In genomic region chr11:85520996-85521395, GRCm38 (mm10) we compare ENCODE assay signal across 14 mouse cellular contexts.
DNase-seq lines count a peak whose midpoint lies in the region; ATAC-seq lines count a peak whose summit lies in the region.
"Had no signal": no experiment of that assay in that cellular context is flagged by ENCODE, and none has a peak within 500 bp of the region (broad histone marks: within the 10 kb centered on the region; RNA-seq: fewer than 3 reads in every experiment).

No protein-coding gene starts in this region.

- no peaks in the 10 kb centered on the region for H3K36me3 ChIP-seq in kidney, embryonic 15.5 days
- H3K36me3 ChIP-seq: embryonic facial prominence, embryonic 12.5 days; forebrain, embryonic 15.5 days; G1E; liver, embryonic 13.5 days had no signal

- peaks cover 22% of the 10 kb centered on the region for H3K27me3 ChIP-seq in kidney, embryonic 15.5 days

- peaks cover 38% of the 10 kb centered on the region for H3K4me1 ChIP-seq in kidney, embryonic 15.5 days

- no peak for ATAC-seq in kidney, embryonic 15.5 days (replicated peaks; ENCODE audit: low FRiP score)
- ATAC-seq: activated CD4-positive, CD25-positive, alpha-beta regulatory T cell, adult 4 months; forebrain, embryonic 15.5 days had no signal

- H3K9me3 ChIP-seq in kidney, embryonic 15.5 days (replicated peaks) = no peaks in the 10 kb centered on the region
- H3K9me3 ChIP-seq: embryonic facial prominence, embryonic 12.5 days; forebrain, embryonic 15.5 days; G1E; liver, embryonic 13.5 days had no signal

- DNase-seq in adrenal gland, adult (ENCODE audit: inconsistent age in 2 of 2, low spot score in 1 of 2) = peak; percentile 65 to 90
- DNase-seq in adrenal gland, postnatal 4 days (ENCODE audit: low spot score in 2 of 2) = no peak
- peak; percentile 18 for DNase-seq in kidney, adult 18-20 months
- peak; percentile 54 for DNase-seq in adrenal gland, adult 8-10 months
- peak; percentile 44 for DNase-seq in kidney, postnatal 10 days
- DNase-seq in urinary bladder, postnatal 25 days (ENCODE audit: low spot score) = no peak
- no peak for DNase-seq in ovary, postnatal 10 days (ENCODE audit: low spot score)
- DNase-seq: liver, embryonic 13.5 days had no signal

- no peak overlapping the region for H3K4me3 ChIP-seq in kidney, embryonic 15.5 days (replicated peaks)
- H3K4me3 ChIP-seq: embryonic facial prominence, embryonic 12.5 days; forebrain, embryonic 15.5 days; left cerebral cortex, adult 2 months; liver, embryonic 13.5 days had no signal

- no peak overlapping the region for H3K27ac ChIP-seq in kidney, embryonic 15.5 days
- H3K27ac ChIP-seq: embryonic facial prominence, embryonic 12.5 days; forebrain, embryonic 15.5 days; left cerebral cortex, adult 2 months; liver, embryonic 13.5 days had no signal

- WGBS in kidney, embryonic 15.5 days = 51% methylated on average over 4 of the region's 4 CpGs

- H3K9ac ChIP-seq in kidney, embryonic 15.5 days = no peak overlapping the region
- H3K9ac ChIP-seq: embryonic facial prominence, embryonic 12.5 days; forebrain, embryonic 15.5 days; liver, embryonic 13.5 days had no signal

- H3K4me2 ChIP-seq in kidney, embryonic 15.5 days = no peak overlapping the region
- H3K4me2 ChIP-seq: embryonic facial prominence, embryonic 12.5 days; forebrain, embryonic 15.5 days; liver, embryonic 13.5 days had no signal

Comparison
In these comparisons a context has a peak if more than half of its experiments do, and no peak if none do; other contexts are left out.
1. DNase-seq: peak in adrenal gland, adult (2 of 2), kidney, adult 18-20 months (single experiment), adrenal gland, adult 8-10 months (single experiment) and kidney, postnatal 10 days (single experiment); none in adrenal gland, postnatal 4 days (0 of 2), urinary bladder, postnatal 25 days (single experiment) and ovary, postnatal 10 days (single experiment).